Mouse (Mus musculus): ENCODE measurements around the gene Mdm1.

DNA sequence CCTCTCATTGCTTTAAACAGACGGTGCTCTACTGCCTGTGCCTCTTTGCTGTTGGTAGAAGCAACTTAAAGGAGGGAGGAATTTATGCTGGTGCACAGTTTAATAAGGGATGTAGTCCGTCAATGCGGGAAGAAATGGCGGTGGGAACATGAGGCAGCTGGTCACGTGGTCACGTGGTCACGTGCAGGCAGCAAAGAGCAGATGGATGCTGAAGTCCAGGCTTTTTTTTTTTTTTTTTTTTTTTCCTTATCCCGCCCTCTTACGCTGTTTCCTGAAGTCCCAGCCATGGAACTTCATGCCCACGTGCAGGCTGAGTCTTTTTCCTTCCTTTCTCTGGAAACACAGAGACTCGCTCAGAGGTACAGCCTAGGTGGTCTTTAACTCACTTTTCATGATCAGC is 3.1 kb upstream of the Mdm1 start:
- no peak for TF ChIP-seq CTCF (conservative IDR thresholded peaks at IDR 0.05; ENCODE audit: insufficient read depth, insufficient read length, low read depth, low read length)
- TF ChIP-seq POLR2A (IDR thresholded peaks at IDR 0.05; ENCODE audit: low read depth, low read length), result no peak
